Mouse (Mus musculus) heart, postnatal 0 days (tissue): ENCODE results near the gene Slc7a6. TPM values are rescaled to one million over a fixed set of nuclear protein-coding genes. Genes with fewer than 3 reads are reported as not detected.

Experiments
- ATAC-seq: fragments of 200-750 bp; cut with Nextera tagmentation; 2 replicates; pipeline ENCODE4 v1.8.0; 2017; ENCODE audit warnings: low read depth, moderate number of reproducible peaks, moderate library complexity; ENCODE audit not compliant: insufficient read depth
- DNase-seq: peaks from one replicate; pipeline ENCODE4 v3.0.0-alpha.2; 2016; ENCODE audit warnings: low spot score
- H3K27ac ChIP-seq: fragments of 300-500 bp; sonication (generic); 2 replicates; pipeline ENCODE4 v1.5.1; 2014; ENCODE audit warnings: low read depth, mild to moderate bottlenecking
- H3K27me3 ChIP-seq: fragments of 300-500 bp; sonication (generic); 2 replicates; pipeline ENCODE4 v1.6.1; 2014; ENCODE audit warnings: low read length, mixed read lengths; ENCODE audit not compliant: control insufficient read depth, insufficient read depth
- H3K36me3 ChIP-seq: fragments of 300-500 bp; sonication (generic); replicated peaks from 2 replicates; pipeline ENCODE4 v1.6.1; 2014; ENCODE audit warnings: low read length, mixed read lengths; ENCODE audit not compliant: control insufficient read depth, insufficient read depth
- H3K4me1 ChIP-seq: fragments of 300-500 bp; sonication (generic); 2 replicates; pipeline ENCODE4 v1.6.1; 2014; ENCODE audit warnings: antibody characterized with exemption; ENCODE audit not compliant: control insufficient read depth, insufficient read depth
- H3K4me2 ChIP-seq: fragments of 300-500 bp; sonication (generic); 2 replicates; pipeline ENCODE4 v1.6.1; 2014; ENCODE audit warnings: low read depth, mild to moderate bottlenecking, low read length, moderate library complexity
- H3K4me3 ChIP-seq: fragments of 300-500 bp; sonication (generic); 2 replicates; pipeline ENCODE4 v1.5.1; 2014; ENCODE audit warnings: low read depth, low read length
- H3K9ac ChIP-seq: fragments of 300-500 bp; sonication (generic); replicated peaks from 2 replicates; pipeline ENCODE4 v1.6.1; 2014; ENCODE audit warnings: low read depth, low read length, mixed read lengths
- H3K9me3 ChIP-seq: fragments of 300-500 bp; sonication (generic); replicated peaks from 2 replicates; pipeline ENCODE4 v1.6.1; 2016; ENCODE audit warnings: low read length; ENCODE audit not compliant: control insufficient read depth
- CTCF ChIP-seq: IDR thresholded peaks from 2 replicates; pipeline ENCODE4 v1.5.1; 2016; ENCODE audit warnings: antibody characterized with exemption, control low read depth, low read depth
- EP300 ChIP-seq: IDR thresholded peaks from 2 replicates; pipeline ENCODE4 v1.6.1; 2016; ENCODE audit warnings: antibody characterized with exemption, low read depth
- WGBS: fragments of 180-500 bp; shearing (Covaris S2); extraction: QIAGEN DNeasy Blood & Tissue Kit; methylation state at CpG from one replicate; pipeline ENCODE4 v1.1.7; 2014; 5-methylcytosine and 5-hydroxymethylcytosine counted together
- polyA plus RNA-seq: library from polyadenylated mRNA; unstranded; fragments of >200 nt; fragmentation: Nextera tagmentation; extraction: Ambion mirVana; gene quantifications from 2 replicates; pipeline ENCODE4 v1.2.1, GENCODE M21; 2015
- total RNA-seq: library from RNA; depleted of rRNA; stranded (reverse); fragments of >200 nt; gene quantifications from 2 replicates; pipeline ENCODE4 v1.2.3, GENCODE M21; 2014; ENCODE audit warnings: low replicate concordance

The Slc7a6 gene
- total and polyA plus RNA-seq, 2 experiments from 2014 or later: 18.2 to 18.6 TPM

- Histone ChIP-seq H3K36me3 (no peaks in the 10 kb centered on the region; the same call in 1 of the 2 replicates), H3K27ac (no peak overlapping the region), H3K4me1 (no peaks in the 10 kb centered on the region), H3K9ac (no peak overlapping the region), H3K4me2 (no peak overlapping the region), H3K9me3 (no peaks in the 10 kb centered on the region), H3K27me3 (no peaks in the 10 kb centered on the region), H3K4me3 (no peak overlapping the region)
- DNase-seq (no peak), ATAC-seq (no peak)
- 88% methylated on average over 8 of the region's 8 CpGs for WGBS
- TF ChIP-seq CTCF (no peak), EP300 (no peak)
These were observed 17.1 kb downstream of the Slc7a6 start for GRCm38 (mm10) chr8:106185628-106186270.

GRCm38 (mm10) chr8:106186394-106186793 lies 17.7 kb downstream of the Slc7a6 start:
- Histone ChIP-seq H3K4me3 (no peak overlapping the region), H3K4me1 (no peaks in the 10 kb centered on the region), H3K27me3 (no peaks in the 10 kb centered on the region), H3K9me3 (no peaks in the 10 kb centered on the region), H3K27ac (no peak overlapping the region), H3K9ac (no peak overlapping the region), H3K36me3 (no peaks in the 10 kb centered on the region; the same call in 1 of the 2 replicates), H3K4me2 (no peak overlapping the region)
- no peak for TF ChIP-seq CTCF
- TF ChIP-seq EP300: no peak
- DNase-seq (no peak), ATAC-seq (no peak)
- WGBS: 83% methylated on average over 3 of the region's 3 CpGs

GRCm38 (mm10) chr8:106189162-106189561 lies 20.5 kb downstream of the Slc7a6 start:
- Histone ChIP-seq H3K4me1 (no peaks in the 10 kb centered on the region), H3K9me3 (no peaks in the 10 kb centered on the region), H3K36me3 (peaks cover 16% of the 10 kb centered on the region), H3K9ac (no peak overlapping the region), H3K4me2 (no peak overlapping the region), H3K27me3 (no peaks in the 10 kb centered on the region), H3K4me3 (no peak overlapping the region), H3K27ac (no peak overlapping the region)
- TF ChIP-seq EP300 (no peak), CTCF (no peak)
- 93% methylated on average over 4 of the region's 4 CpGs for WGBS
- DNase-seq: no peak
- no peak for ATAC-seq

- ATAC-seq (no peak), DNase-seq (no peak)
- Histone ChIP-seq H3K36me3 (peaks cover 38% of the 10 kb centered on the region), H3K27me3 (no peaks in the 10 kb centered on the region), H3K9me3 (no peaks in the 10 kb centered on the region), H3K9ac (no peak overlapping the region), H3K4me3 (no peak overlapping the region), H3K4me1 (no peaks in the 10 kb centered on the region), H3K27ac (no peak overlapping the region), H3K4me2 (no peak overlapping the region)
- no peak for TF ChIP-seq EP300
- no peak for TF ChIP-seq CTCF
- WGBS: 59% methylated on average over 5 of the region's 5 CpGs
These were observed 23.0 kb downstream of the Slc7a6 start for GRCm38 (mm10) chr8:106191639-106192038.

GRCm38 (mm10) chr8:106193162-106193561 lies 24.5 kb downstream of the Slc7a6 start:
- Histone ChIP-seq H3K27ac (no peak overlapping the region), H3K4me2 (no peak overlapping the region), H3K36me3 (peaks cover 45% of the 10 kb centered on the region), H3K9me3 (no peaks in the 10 kb centered on the region), H3K4me3 (no peak overlapping the region), H3K9ac (no peak overlapping the region), H3K4me1 (no peaks in the 10 kb centered on the region), H3K27me3 (no peaks in the 10 kb centered on the region)
- WGBS: 51% methylated on average over 6 of the region's 6 CpGs
- no peak for ATAC-seq
- DNase-seq: no peak
- TF ChIP-seq CTCF (no peak), EP300 (no peak)

- no peaks in the 10 kb centered on the region for H3K4me1 ChIP-seq
- WGBS: 63% methylated on average over 5 of the region's 5 CpGs
- DNase-seq: no peak
- H3K27ac ChIP-seq: no peak overlapping the region
- H3K4me2 ChIP-seq: no peak overlapping the region
- H3K9me3 ChIP-seq: no peaks in the 10 kb centered on the region
- H3K36me3 ChIP-seq: peaks cover 45% of the 10 kb centered on the region
- H3K9ac ChIP-seq: no peak overlapping the region
- TF ChIP-seq CTCF: no peak
- no peak for TF ChIP-seq EP300
- H3K27me3 ChIP-seq: no peaks in the 10 kb centered on the region
- H3K4me3 ChIP-seq: no peak overlapping the region
- no peak for ATAC-seq
These were observed 25.4 kb downstream of the Slc7a6 start for GRCm38 (mm10) chr8:106194062-106194461.
